18 mouse cellular contexts compared by ENCODE assay signal in genomic region chr4:76183095-76183494, GRCm38 (mm10).
"Had no signal": no experiment of that assay in that cellular context is flagged by ENCODE, and none has a peak within 500 bp of the region (broad histone marks: within the 10 kb centered on the region; RNA-seq: fewer than 3 reads in every experiment).

No protein-coding gene starts in this region.

- H3K9me3 ChIP-seq: kidney, embryonic 15.5 days; liver, embryonic 13.5 days; neural tube, embryonic 12.5 days; neural tube, embryonic 15.5 days had no signal

- DNase-seq: kidney, adult 8-10 months; kidney, postnatal 10 days; kidney, postnatal 36 days; liver, embryonic 13.5 days; lung, adult 2 months; lung, postnatal 14 days; lung, postnatal 4 days; midbrain, embryonic 14.5 days; right cerebral cortex, adult 18-20 months; right cerebral cortex, postnatal 14 days; right cerebral cortex, postnatal 4 days; thymus, adult 2 months; thymus, postnatal 25 days had no signal

- H3K27ac ChIP-seq: kidney, embryonic 15.5 days; liver, embryonic 13.5 days; neural tube, embryonic 12.5 days; neural tube, embryonic 15.5 days; stomach, postnatal 0 days had no signal

- H3K4me2 ChIP-seq: kidney, embryonic 15.5 days; liver, embryonic 13.5 days; midbrain, embryonic 11.5 days; neural tube, embryonic 12.5 days; neural tube, embryonic 15.5 days had no signal

- H3K4me3 ChIP-seq: kidney, embryonic 15.5 days; liver, embryonic 13.5 days; neural tube, embryonic 12.5 days; neural tube, embryonic 15.5 days had no signal

- H3K27me3 ChIP-seq: kidney, embryonic 15.5 days; liver, embryonic 13.5 days; neural tube, embryonic 12.5 days; neural tube, embryonic 15.5 days had no signal

- H3K4me1 ChIP-seq: liver, embryonic 13.5 days had no signal

- H3K9ac ChIP-seq: kidney, embryonic 15.5 days; liver, embryonic 13.5 days; neural tube, embryonic 12.5 days; neural tube, embryonic 15.5 days had no signal

- H3K36me3 ChIP-seq: kidney, embryonic 15.5 days; liver, embryonic 13.5 days; neural tube, embryonic 12.5 days; neural tube, embryonic 15.5 days had no signal
